Mouse (Mus musculus) testis, adult 2 months (tissue): Measurements from ENCODE around the gene Dnm3.

Experiments used
- CTCF ChIP-seq: fragments of 200-500 bp; IDR thresholded peaks from 2 replicates; pipeline ENCODE4 v1.5.1; 2012; ENCODE audit warnings: low read depth, mild to moderate bottlenecking, inconsistent platforms, low read length, moderate library complexity; ENCODE audit not compliant: control insufficient read depth, insufficient read depth, insufficient replicate concordance
- POLR2A ChIP-seq: fragments of 200-500 bp; IDR thresholded peaks from 2 replicates; pipeline ENCODE4 v1.6.1; 2012; ENCODE audit warnings: low read depth, mild to moderate bottlenecking, inconsistent platforms, low read length, moderate library complexity; ENCODE audit not compliant: control insufficient read depth

- TF ChIP-seq CTCF (no peak), POLR2A (no peak)
Observed at GRCm38 (mm10) chr1:162052138-162052537, 425.7 kb downstream of the Dnm3 start.
